Mouse (Mus musculus): ENCODE results near the gene Eapp.

The Eapp gene

GRCm38 (mm10) chr12:54640259-54640658 is 55.4 kb downstream of the Eapp start:
- no peak for DNase-seq (ENCODE audit: low read depth, low spot score)

GRCm38 (mm10) chr12:54637033-54637432 is 58.7 kb downstream of the Eapp start:
- DNase-seq (ENCODE audit: low read depth, low spot score): no peak

- no peak for DNase-seq (ENCODE audit: low read depth, low spot score)
Measured at GRCm38 (mm10) chr12:54632141-54632540, 63.6 kb downstream of the Eapp start.

GRCm38 (mm10) chr12:54621942-54622341 is 73.8 kb downstream of the Eapp start:
- DNase-seq (ENCODE audit: low read depth, low spot score): no peak
